Mouse (Mus musculus): Measurements from ENCODE around the gene Cdx2.

DNA sequence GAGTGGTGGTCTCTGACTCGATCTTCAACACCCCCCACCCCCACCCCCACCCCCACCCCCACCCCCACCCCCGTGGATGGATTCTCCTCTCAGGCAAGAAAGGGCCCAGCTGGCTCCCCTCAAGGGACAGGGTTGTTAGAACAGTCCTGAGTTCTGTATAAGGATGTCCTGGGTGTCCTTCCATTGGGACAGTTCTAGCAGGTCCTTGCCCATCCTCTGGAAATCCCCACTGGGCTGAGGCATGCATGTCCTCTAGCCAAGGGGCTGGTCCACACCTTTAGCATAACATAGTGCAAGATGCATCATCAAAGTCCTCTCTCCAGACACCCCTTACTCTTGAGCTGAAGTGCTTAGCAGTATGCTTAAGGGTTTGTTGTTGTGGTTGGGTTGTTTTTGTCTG, 2.7 kb upstream of the Cdx2 start:
- TF ChIP-seq USF1 (IDR thresholded peaks at IDR 0.05; ENCODE audit: low read depth): no peak
- no peak for TF ChIP-seq CTCF (IDR thresholded peaks at IDR 0.05; ENCODE audit: control insufficient read depth, insufficient read depth, insufficient read length)
- no peak for TF ChIP-seq MAX (IDR thresholded peaks at IDR 0.05)
- no peak for TF ChIP-seq CEBPB (IDR thresholded peaks at IDR 0.05; ENCODE audit: low read depth)
